Mouse (Mus musculus): Measurements from ENCODE around the gene Mknk2. TPM values are rescaled to one million over a fixed set of nuclear protein-coding genes. Genes with fewer than 3 reads are reported as not detected.
"Not testable (repeated sequence)": the region's sequence is repeated elsewhere in the genome, so short reads cannot be mapped to it uniquely, and the experiment has no call there.

The Mknk2 gene
- polyA plus RNA-seq, 1 experiment from 2014 or later, result 110 TPM

DNA sequence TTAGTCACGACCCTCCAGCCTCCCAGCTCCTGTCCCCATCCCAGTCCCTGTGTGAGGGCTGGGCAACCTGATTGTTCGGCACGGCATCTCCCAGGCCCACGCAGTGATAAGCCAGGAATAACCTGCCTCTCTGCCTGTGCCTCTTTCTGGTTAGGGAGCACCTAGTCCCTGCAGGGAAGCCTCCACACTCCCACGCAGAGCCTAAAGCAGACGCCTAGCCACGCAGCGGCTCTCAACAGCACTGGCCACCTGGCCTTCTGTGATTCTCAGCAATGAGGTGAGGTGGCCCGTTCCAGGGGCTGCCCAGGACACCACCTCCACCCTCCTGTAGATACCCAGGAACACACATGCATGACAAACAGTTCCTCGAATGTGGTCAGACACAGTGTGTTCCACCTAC lies 27.5 kb downstream of the Mknk2 start:
- Histone ChIP-seq H3K4me3 (ENCODE audit: low read depth, low read length) (no peak overlapping the region), H3K27me3 (ENCODE audit: insufficient read depth, low read length) (no peaks in the 10 kb centered on the region), H3K27ac (ENCODE audit: low read depth) (no peak overlapping the region), H3K4me2 (no peak overlapping the region), H3K9ac (no peak overlapping the region), H3K36me3 (ENCODE audit: insufficient read depth) (peaks cover 41% of the 10 kb centered on the region), H3K4me1 (ENCODE audit: insufficient read depth) (peaks cover 8% of the 10 kb centered on the region), H3K9me3 (ENCODE audit: low read depth, low read length) (no peaks in the 10 kb centered on the region)
- ATAC-seq (ENCODE audit: insufficient read depth) (no peak), DNase-seq (no peak)
- no peak for TF ChIP-seq CTCF (IDR thresholded peaks at IDR 0.05; ENCODE audit: low read depth)
- 86% methylated on average over 10 of the region's 10 CpGs for WGBS

DNA sequence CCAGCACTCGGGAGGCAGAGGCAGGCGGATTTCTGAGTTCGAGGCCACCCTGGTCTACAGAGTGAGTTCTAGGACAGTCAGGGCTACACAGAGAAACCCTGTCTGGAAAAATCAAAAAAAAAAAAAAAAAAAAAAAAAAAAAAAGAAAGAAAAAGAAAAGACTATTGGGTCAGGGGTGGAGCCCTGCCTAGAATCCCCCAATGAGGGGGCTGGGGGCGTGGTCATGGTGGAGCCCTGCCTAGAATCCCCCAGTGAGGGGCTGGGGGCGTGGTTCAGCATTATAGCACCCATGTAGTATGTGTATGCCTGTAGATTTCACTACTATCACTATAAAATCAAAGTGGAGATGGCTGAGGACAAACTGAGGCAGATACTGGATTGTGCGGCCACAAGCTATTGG lies 28.0 kb downstream of the Mknk2 start:
- not testable (repeated sequence) for H3K27me3 ChIP-seq (ENCODE audit: insufficient read depth, low read length); DNase-seq; H3K27ac ChIP-seq (ENCODE audit: low read depth); H3K9ac ChIP-seq; H3K9me3 ChIP-seq (ENCODE audit: low read depth, low read length); H3K4me3 ChIP-seq (ENCODE audit: low read depth, low read length); ATAC-seq (ENCODE audit: insufficient read depth); H3K4me2 ChIP-seq; H3K4me1 ChIP-seq (ENCODE audit: insufficient read depth)
- WGBS, result 83% methylated on average over 6 of the region's 6 CpGs
- peaks cover 46% of the 10 kb centered on the region for H3K36me3 ChIP-seq (ENCODE audit: insufficient read depth)

DNA sequence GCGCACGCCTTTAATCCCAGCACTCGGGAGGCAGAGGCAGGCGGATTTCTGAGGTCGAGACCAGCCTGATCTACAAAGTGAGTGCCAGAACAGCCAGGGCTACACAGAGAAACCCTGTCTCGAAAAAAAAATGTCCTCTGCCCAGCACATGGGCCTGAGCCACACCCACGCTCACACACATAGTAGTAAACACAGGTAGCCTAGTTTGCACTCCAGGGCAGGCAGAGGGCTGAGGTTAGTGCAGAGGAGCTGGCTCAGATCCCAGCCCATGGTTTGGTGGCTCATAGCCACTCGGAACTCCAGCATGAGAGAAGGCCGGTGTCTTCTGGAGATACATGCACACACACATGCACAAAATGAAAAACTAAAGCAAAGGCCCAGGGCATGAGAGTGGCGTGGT lies 31.0 kb downstream of the Mknk2 start:
- ATAC-seq (ENCODE audit: insufficient read depth), result no peak
- no peak for DNase-seq
- WGBS, result 93% methylated on average over 10 of the region's 10 CpGs
- Histone ChIP-seq H3K4me1 (ENCODE audit: insufficient read depth) (no peaks in the 10 kb centered on the region), H3K27ac (ENCODE audit: low read depth) (no peak overlapping the region), H3K27me3 (ENCODE audit: insufficient read depth, low read length) (no peaks in the 10 kb centered on the region), H3K9me3 (ENCODE audit: low read depth, low read length) (no peaks in the 10 kb centered on the region), H3K4me3 (ENCODE audit: low read depth, low read length) (no peak overlapping the region), H3K36me3 (ENCODE audit: insufficient read depth) (peaks cover 71% of the 10 kb centered on the region), H3K9ac (no peak overlapping the region), H3K4me2 (no peak overlapping the region)
- TF ChIP-seq CTCF (IDR thresholded peaks at IDR 0.05; ENCODE audit: low read depth), result no peak

DNA sequence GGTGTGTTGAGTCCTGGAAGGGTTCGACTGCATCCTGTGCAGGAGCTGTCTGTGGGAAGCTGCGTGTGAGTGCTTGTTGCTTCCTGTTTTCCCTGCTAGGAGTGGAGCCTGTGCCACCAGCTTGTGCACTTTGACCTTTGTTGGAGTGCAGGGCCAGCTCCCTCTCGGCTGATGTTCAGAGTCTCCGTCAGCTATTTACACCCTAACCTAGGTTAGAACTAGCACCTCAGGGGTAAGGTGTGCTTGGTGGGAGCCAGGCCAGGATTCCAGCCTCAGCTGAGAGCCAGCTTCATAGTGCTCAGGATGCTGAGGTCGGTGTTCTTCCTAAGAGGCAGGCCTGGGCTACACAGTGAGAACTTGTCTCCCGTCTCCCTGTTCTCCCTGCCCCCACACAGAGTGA lies 42.6 kb downstream of the Mknk2 start:
- WGBS, result 77% methylated on average over 6 of the region's 6 CpGs

GRCm38 (mm10) chr10:80628925-80629324 lies 49.0 kb downstream of the Mknk2 start:
- no peaks in the 10 kb centered on the region for H3K9me3 ChIP-seq (ENCODE audit: low read depth, low read length)
- no peak for ATAC-seq (ENCODE audit: insufficient read depth)
- no peak overlapping the region for H3K9ac ChIP-seq
- no peak overlapping the region for H3K4me2 ChIP-seq
- no peak for DNase-seq
- no peaks in the 10 kb centered on the region for H3K27me3 ChIP-seq (ENCODE audit: insufficient read depth, low read length)
- WGBS, result 86% methylated on average over 9 of the region's 9 CpGs
- no peak for TF ChIP-seq CTCF (IDR thresholded peaks at IDR 0.05; ENCODE audit: low read depth)
- no peak overlapping the region for H3K4me3 ChIP-seq (ENCODE audit: low read depth, low read length)
- peaks cover 22% of the 10 kb centered on the region; the same call in 1 of the 2 replicates for H3K36me3 ChIP-seq (ENCODE audit: insufficient read depth)
- H3K4me1 ChIP-seq (ENCODE audit: insufficient read depth), result peaks cover 3% of the 10 kb centered on the region
- no peak overlapping the region for H3K27ac ChIP-seq (ENCODE audit: low read depth)

More for the DNA sequence above, 42.6 kb downstream of the Mknk2 start:
- DNase-seq, result no peak
- no peak for TF ChIP-seq CTCF (IDR thresholded peaks at IDR 0.05; ENCODE audit: low read depth)
- Histone ChIP-seq H3K4me3 (ENCODE audit: low read depth, low read length) (no peak overlapping the region), H3K9me3 (ENCODE audit: low read depth, low read length) (no peaks in the 10 kb centered on the region), H3K27me3 (ENCODE audit: insufficient read depth, low read length) (no peaks in the 10 kb centered on the region), H3K4me2 (no peak overlapping the region), H3K4me1 (ENCODE audit: insufficient read depth) (no peaks in the 10 kb centered on the region), H3K9ac (no peak overlapping the region), H3K27ac (ENCODE audit: low read depth) (no peak overlapping the region), H3K36me3 (ENCODE audit: insufficient read depth) (peaks cover 74% of the 10 kb centered on the region)
- no peak for ATAC-seq (ENCODE audit: insufficient read depth)

DNA sequence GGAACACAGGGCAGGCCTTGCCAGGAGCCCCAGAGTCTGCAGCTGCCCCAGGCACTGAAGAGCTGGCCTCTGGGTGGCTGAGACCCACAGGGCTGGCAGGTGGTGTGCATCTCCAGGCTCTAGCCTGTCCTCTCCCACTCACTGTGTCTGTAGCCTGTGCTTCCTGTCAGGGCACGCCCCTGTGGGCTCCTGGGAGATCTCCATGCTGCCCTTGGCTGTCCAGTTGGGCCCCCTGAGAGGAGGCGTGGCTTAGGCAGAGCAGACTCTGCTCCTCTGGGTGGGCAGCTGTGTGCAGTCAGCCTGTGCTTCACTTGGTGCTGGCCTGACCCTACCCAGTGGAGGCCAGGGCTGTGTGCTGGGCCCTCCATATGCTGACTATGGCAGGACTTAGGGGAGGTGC lies 50.2 kb downstream of the Mknk2 start:
- Histone ChIP-seq H3K36me3 (ENCODE audit: insufficient read depth) (peaks cover 18% of the 10 kb centered on the region; the same call in 1 of the 2 replicates), H3K4me1 (ENCODE audit: insufficient read depth) (peaks cover 3% of the 10 kb centered on the region), H3K9ac (peak overlapping the region; percentile 3; the same call in 1 of the 2 replicates), H3K27me3 (ENCODE audit: insufficient read depth, low read length) (no peaks in the 10 kb centered on the region), H3K4me3 (ENCODE audit: low read depth, low read length) (no peak overlapping the region), H3K4me2 (no peak overlapping the region), H3K27ac (ENCODE audit: low read depth) (no peak overlapping the region), H3K9me3 (ENCODE audit: low read depth, low read length) (no peaks in the 10 kb centered on the region)
- peak; percentile 32 for ATAC-seq (ENCODE audit: insufficient read depth)
- no peak for TF ChIP-seq CTCF (IDR thresholded peaks at IDR 0.05; ENCODE audit: low read depth)
- no peak for DNase-seq
- 36% methylated on average over 2 of the region's 2 CpGs for WGBS

GRCm38 (mm10) chr10:80625764-80626163 lies 52.1 kb downstream of the Mknk2 start:
- Histone ChIP-seq H3K9me3 (ENCODE audit: low read depth, low read length) (no peaks in the 10 kb centered on the region), H3K4me1 (ENCODE audit: insufficient read depth) (peaks cover 9% of the 10 kb centered on the region), H3K4me2 (no peak overlapping the region), H3K4me3 (ENCODE audit: low read depth, low read length) (no peak overlapping the region), H3K9ac (no peak overlapping the region), H3K36me3 (ENCODE audit: insufficient read depth) (peaks cover 12% of the 10 kb centered on the region; the same call in 1 of the 2 replicates), H3K27me3 (ENCODE audit: insufficient read depth, low read length) (no peaks in the 10 kb centered on the region), H3K27ac (ENCODE audit: low read depth) (no peak overlapping the region)
- TF ChIP-seq CTCF (IDR thresholded peaks at IDR 0.05; ENCODE audit: low read depth), result no peak
- ATAC-seq (ENCODE audit: insufficient read depth), result no peak
- 93% methylated on average over 4 of the region's 4 CpGs for WGBS
- DNase-seq, result no peak

All from lung, embryonic 14.5 days (tissue).